Mouse (Mus musculus): Measurements from ENCODE around the gene Gphn.

Gphn gene

GRCm38 (mm10) chr12:78688876-78689275, 462.7 kb downstream of the Gphn start:
- ATAC-seq (ENCODE audit: insufficient number of reproducible peaks, low FRiP score, low TSS enrichment): no peak

- no peak for ATAC-seq (ENCODE audit: insufficient number of reproducible peaks, low FRiP score, low TSS enrichment)
Measured at GRCm38 (mm10) chr12:78691325-78691724, 465.1 kb downstream of the Gphn start, which contains the start of gene Fam71d. Fam71d (plus strand) TSS chr12:78691535.

GRCm38 (mm10) chr12:78693281-78693680, 467.1 kb downstream of the Gphn start:
- no peak for ATAC-seq (ENCODE audit: insufficient number of reproducible peaks, low FRiP score, low TSS enrichment)

GRCm38 (mm10) chr12:78717783-78718182, 491.6 kb downstream of the Gphn start:
- no peak for ATAC-seq (ENCODE audit: insufficient number of reproducible peaks, low FRiP score, low TSS enrichment)

- ATAC-seq (ENCODE audit: insufficient number of reproducible peaks, low FRiP score, low TSS enrichment): no peak
Measured at GRCm38 (mm10) chr12:78727723-78728122, 501.5 kb downstream of the Gphn start.
